Mouse (Mus musculus) liver, embryonic 14.5 days (tissue): ENCODE results near the gene Itpripl2.

Experiments used
- CTCF ChIP-seq: IDR thresholded peaks from 2 replicates; pipeline ENCODE4 v1.5.1; 2016; ENCODE audit warnings: antibody characterized with exemption, low read depth, control low read depth
- EP300 ChIP-seq: IDR thresholded peaks from 2 replicates; pipeline ENCODE4 v1.6.1; 2016; ENCODE audit warnings: antibody characterized with exemption, low read depth

DNA sequence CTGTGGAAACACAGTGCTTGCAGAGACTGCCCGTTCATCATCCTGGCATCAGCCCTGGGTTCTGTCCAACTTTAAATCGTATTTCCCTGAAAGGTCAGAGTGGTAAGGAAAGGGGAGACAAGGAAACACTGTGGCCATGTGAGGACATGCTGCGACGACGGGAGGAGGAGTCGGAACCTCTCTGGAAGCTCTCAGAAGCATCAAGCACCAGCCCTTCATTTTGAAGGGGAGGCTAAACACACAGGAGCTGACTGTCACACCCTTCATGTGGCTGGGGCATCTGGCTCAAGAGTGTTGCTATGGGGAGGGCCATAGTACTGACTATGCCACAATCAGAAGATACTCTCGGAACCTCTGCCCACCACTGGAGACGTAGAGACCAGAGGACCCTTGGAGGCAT, 27.9 kb upstream of the Itpripl2 start:
- no peak for TF ChIP-seq EP300
- TF ChIP-seq CTCF: no peak
